Mouse (Mus musculus): Measurements from ENCODE around the gene Kndc1.

Gene Kndc1

DNA sequence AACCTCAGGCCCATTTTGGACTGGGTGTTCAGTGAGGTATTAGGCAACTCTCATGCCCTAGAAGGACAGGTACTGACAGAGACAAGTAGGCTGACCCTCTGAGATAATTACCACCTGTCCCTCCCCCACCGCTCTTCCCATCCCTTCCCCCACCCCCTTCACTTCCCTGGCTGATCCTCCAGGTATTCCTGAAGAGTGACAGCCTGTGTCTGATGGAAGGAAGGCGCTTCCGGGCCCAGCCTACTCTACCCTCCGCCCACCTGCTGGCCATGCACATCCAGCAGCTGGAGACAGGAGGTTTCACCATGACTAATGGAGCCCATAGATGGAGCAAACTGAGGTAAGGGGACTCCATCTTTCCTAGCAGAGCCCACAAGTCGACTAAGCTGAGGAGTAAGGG, 43.3 kb downstream of the Kndc1 start:
- CTCF ChIA-PET: interaction anchor here in 3 of 4 experiments (0.6 to 2.0 kb wide), 5 partner anchors 8 to 190 kb away, joined by 3 to 18 read pairs (median 5); no protein-coding TSS in a partner anchor
- POLR2A ChIA-PET: interaction anchor here in 3 of 4 experiments (0.8 to 1.9 kb wide), 13 partner anchors 8 to 37 kb away, joined by 3 to 17 read pairs (median 4); no protein-coding TSS in a partner anchor

DNA sequence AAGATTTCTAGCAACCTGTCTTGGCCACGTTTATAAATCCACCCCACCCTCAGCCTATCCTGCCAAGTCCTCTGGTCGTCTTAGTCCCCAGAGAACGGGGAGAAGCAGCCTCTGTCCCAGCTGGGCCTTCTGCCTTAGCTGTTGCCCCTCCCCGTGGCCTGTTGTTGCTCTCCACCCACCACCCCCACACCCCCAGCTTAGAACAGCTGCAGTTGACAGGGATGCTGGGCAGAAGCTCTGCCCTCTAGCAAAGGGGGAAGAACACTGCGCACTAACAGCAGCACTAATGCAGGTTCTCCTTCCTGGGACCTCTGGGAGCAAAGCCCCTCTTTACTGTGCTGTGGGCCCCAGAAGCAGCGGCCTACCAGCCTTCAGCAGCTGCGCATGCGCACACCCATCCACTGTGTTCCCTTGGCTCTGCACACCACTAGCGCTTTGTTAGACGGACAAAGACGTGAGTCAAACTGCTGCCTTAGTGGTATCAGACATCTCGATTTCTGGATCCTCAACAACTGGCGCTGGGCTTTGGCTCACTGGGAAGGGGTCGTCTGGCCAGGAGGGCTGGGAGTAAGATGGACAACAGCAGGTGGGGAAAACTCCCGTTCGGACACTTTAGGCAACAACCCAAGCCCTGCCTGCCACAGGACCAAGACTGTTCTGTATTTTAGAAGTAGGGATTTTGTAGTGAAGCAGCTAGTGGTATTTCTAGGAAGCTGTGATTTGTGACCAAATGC, 46.1 kb downstream of the Kndc1 start:
- POLR2A ChIA-PET: interaction anchor here in 3 of 4 experiments (0.6 to 5.8 kb wide), 15 partner anchors 9 to 502 kb away, joined by 3 to 31 read pairs (median 4); no protein-coding TSS in a partner anchor
- CTCF ChIA-PET: interaction anchor here in 3 of 4 experiments (0.6 to 1.3 kb wide), 11 partner anchors 9 to 248 kb away, joined by 3 to 5 read pairs (median 3); no protein-coding TSS in a partner anchor

DNA sequence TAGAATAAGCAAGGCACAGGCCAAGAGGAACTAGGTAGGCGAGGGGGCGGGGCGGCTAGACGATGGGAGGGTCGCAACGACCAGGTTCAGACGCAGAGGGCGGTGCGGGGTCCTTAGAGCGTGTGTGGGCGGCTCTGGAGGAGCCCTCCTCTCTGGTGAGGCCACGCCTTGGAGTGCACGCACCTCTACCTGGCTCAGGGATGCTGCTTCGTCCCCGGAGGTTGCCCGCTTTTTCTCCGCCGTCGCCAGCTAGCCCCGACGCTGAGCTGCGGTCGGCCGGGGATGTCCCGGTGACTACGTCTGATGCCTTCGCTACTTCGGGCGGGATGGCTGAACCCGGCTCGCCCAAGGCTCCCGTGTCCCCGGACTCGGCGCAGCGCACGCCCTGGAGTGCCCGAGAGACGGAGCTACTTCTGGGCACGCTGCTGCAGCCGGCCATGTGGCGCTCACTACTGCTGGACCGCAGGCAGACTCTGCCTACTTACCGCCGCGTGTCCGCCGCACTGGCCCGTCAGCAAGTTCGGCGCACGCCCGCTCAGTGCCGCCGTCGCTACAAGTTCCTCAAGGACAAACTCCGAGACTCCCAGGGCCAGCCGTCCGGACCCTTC, 49.3 kb downstream of the Kndc1 start, which contains the start of gene Utf1:
TSS of gene Utf1 (plus strand) at position 116 of the 608 bp plus-strand sequence.
- ChIA-PET CTCF (interaction anchor here in 2 of 4 experiments (0.9 to 1.7 kb wide), 6 partner anchors 9 to 1112 kb away, joined by 3 to 6 read pairs (median 4); no protein-coding TSS in a partner anchor), POLR2A (interaction anchor here in 3 of 4 experiments (0.5 to 5.8 kb wide), 18 partner anchors 8 to 1506 kb away, joined by 3 to 26 read pairs (median 4); partner anchors contain the start of genes Tubgcp2 (in 1 of the 3) and Zfp511 (in 1 of the 3))

DNA sequence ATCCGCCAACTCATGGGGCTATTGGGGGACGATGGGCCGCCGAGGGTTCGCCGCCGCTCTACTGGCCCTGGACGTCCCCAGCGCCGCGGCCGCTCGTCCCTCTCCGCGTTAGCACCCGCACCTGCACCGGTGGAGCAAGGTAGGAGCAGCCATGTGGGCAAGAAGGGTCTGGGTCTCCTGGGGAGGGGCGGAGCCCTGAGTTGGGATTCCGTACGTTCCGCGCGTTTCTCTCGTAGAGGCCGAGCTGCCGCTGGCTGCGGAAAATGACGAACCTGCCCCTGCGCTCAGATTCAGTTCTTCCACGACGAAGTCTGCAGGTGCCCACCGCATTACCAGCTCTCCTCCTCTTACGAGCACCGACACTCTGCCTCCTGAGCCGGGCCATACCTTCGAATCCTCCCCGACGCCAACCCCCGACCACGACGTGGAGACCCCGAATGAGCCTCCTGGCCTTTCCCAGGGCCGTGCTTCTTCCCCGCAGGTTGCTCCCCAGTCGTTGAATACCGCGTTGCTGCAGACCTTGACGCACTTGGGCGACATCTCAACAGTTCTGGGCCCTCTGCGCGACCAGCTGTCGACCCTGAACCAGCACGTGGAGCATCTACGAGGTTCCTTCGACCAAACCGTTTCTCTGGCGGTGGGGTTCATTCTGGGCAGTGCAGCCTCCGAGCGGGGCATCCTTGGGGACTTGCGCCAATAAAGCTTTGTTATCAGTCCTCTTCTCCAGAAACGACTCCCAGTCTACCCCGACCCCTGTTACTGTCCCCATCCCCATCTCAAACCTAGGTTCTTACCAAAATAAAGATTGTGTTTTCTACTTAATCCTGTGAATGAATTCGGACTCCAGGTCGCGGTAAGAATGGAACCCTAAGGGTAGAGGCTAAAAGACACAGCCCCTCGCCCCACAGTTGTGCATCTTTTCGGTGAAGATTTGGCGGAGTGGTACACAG, 50.1 kb downstream of the Kndc1 start:
- ChIA-PET CTCF (interaction anchor here in 3 of 4 experiments (0.6 to 1.7 kb wide), 11 partner anchors 8 to 1111 kb away, joined by 3 to 15 read pairs (median 4); no protein-coding TSS in a partner anchor), POLR2A (interaction anchor here in 3 of 4 experiments (0.6 to 5.8 kb wide), 25 partner anchors 7 to 1505 kb away, joined by 3 to 26 read pairs (median 4); partner anchors contain the start of genes 6430531B16Rik (in 1 of the 3), Tubgcp2 (in 1 of the 3) and Zfp511 (in 1 of the 3))

DNA sequence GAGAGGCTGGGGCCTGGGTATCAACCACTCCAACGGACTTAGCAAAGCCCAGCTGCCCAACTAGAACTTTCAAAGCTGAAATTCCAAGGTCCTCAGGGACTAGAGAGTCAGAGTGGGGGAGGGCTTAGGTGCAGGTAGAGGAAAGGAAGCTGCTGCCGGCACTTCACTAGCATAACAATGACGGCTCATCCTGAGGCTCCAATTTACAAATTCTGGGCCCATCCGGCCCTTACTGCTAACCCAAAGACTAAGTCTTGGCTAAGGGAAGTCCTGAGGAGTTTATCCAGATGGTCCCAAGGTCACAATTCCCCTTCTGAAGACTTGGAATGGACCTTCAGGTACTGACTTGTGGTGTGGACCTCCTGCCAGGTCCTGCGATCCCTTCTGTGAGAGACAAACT, 51.0 kb downstream of the Kndc1 start:
- ChIA-PET CTCF (interaction anchor here in 2 of 4 experiments (0.6 to 1.2 kb wide), 3 partner anchors 9 to 49 kb away, joined by 3 to 4 read pairs (median 3); no protein-coding TSS in a partner anchor), POLR2A (interaction anchor here in 3 of 4 experiments (0.6 to 5.8 kb wide), 17 partner anchors 8 to 581 kb away, joined by 3 to 26 read pairs (median 4); partner anchors contain the start of genes 6430531B16Rik (in 1 of the 3) and Echs1 (in 1 of the 3))

DNA sequence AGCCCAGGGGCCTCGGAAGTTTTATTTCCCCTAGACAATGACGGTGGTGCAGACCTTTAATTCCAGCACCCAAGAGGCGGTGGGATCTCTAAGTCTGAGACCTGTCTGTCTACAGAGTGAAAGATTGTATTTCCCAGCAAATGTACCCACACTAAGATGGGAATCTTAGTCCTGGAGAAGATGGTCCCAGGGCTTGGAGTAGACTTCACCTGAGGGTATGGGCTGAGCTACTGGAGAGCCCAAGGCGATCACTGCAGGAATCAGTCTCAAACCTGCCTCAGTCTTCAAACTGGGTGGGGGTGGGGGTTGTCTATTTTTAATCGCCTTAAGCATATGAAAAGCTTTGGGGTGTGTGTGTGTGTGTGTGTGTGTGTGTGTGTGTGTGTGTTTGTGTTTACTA, 51.5 kb downstream of the Kndc1 start:
- ChIA-PET POLR2A (interaction anchor here in 3 of 4 experiments (0.6 to 5.8 kb wide), 15 partner anchors 9 to 342 kb away, joined by 3 to 26 read pairs (median 4); partner anchors contain the start of genes 6430531B16Rik (in 1 of the 3) and Echs1 (in 1 of the 3)), CTCF (interaction anchor here in 2 of 4 experiments (1.0 to 1.2 kb wide), 2 partner anchors 9 to 48 kb away, joined by 3 to 4 read pairs; no protein-coding TSS in a partner anchor)

DNA sequence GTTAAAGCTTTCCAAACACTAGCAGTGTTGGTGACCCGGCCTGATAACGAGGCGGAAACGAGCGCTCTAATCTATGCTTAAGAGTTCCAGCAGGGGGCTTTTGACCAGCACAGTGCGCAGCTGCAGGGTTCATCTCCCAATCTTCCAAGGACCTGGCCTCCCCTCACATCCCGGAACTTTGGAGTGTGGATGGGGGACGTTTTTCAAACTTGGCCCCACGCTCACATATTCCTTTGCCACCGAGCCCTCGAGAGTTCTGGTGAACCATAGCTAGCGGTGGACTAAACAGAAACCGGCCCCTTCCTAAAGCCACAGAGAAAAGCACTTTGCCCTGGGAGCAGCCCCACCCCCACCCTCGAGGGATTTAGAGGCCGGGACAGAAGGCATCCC, 55.4 kb downstream of the Kndc1 start:
- ChIA-PET POLR2A (interaction anchor here in 3 of 4 experiments (0.5 to 5.1 kb wide), 25 partner anchors 8 to 1024 kb away, joined by 3 to 31 read pairs (median 3); no protein-coding TSS in a partner anchor), CTCF (interaction anchor here (0.9 to 2.4 kb wide), 14 partner anchors 9 to 246 kb away, joined by 3 to 11 read pairs (median 4); no protein-coding TSS in a partner anchor)

DNA sequence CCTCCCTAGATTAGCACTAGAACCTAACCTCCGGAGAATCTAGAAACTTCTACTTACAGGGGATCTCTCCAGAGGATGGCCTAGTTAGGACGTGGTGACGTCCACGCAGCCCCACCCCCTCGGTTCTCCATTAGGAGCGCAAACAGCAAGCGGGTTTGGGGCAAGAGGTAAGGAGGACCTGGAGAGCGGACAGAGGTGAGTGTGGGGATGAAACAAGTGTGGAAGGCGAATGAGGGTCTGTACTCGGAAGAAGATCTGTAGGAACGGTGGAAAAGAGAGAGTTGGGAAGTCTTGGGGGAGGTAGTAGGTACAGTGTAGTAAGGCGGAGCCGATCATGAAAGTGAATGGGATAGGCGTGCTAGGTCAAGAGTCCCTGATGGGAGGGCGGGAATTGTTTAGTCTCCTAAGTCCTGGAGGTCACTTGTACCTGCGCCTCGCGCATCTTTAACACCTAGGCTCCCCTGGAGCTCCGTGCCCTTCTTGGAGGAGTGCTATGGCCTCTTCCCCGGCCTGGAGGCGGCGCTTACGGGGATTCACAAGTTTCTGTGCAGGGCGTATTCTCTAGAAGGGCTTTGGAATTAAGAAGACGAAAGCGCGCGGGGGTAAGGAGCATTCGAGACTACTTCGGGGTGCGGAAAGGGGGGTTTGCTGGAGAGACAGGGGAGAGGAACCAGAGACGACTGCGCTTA, 55.9 kb downstream of the Kndc1 start:
- CTCF ChIA-PET: interaction anchor here in 3 of 4 experiments (0.9 to 2.4 kb wide), 12 partner anchors 10 to 247 kb away, joined by 3 to 11 read pairs (median 4); no protein-coding TSS in a partner anchor
- POLR2A ChIA-PET: interaction anchor here (0.5 to 5.1 kb wide), 31 partner anchors 8 to 890 kb away, joined by 3 to 31 read pairs (median 4); partner anchors contain the start of genes Echs1 (in 1 of the 4) and Paox (in 1 of the 4)

DNA sequence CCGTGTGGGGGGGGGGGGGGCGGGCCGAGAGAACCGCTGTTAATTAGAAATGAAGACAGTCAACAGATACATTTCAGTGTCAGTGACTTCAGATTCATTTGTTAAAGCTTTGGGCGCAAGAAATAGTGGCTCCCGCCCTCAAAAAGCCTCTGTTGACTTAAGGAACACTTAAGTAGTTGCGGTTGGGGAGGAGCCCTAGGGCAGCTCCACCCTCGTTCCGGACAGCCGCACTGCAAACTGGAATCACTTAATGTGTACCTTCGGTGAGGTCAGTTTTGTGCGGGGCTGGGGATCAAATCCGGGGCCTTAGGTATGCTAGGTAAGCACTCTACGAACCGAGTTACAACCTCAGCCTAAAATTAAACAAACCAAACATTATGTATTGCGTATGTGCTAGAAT, 56.6 kb downstream of the Kndc1 start:
- ChIA-PET POLR2A (interaction anchor here in 3 of 4 experiments (0.5 to 5.1 kb wide), 23 partner anchors 9 to 1342 kb away, joined by 3 to 31 read pairs (median 4); partner anchors contain the start of genes Echs1 (in 1 of the 3), Kndc1 (in 1 of the 3) and Paox (in 1 of the 3)), CTCF (interaction anchor here in 3 of 4 experiments (0.6 to 2.4 kb wide), 9 partner anchors 8 to 704 kb away, joined by 3 to 11 read pairs (median 4); no protein-coding TSS in a partner anchor)

DNA sequence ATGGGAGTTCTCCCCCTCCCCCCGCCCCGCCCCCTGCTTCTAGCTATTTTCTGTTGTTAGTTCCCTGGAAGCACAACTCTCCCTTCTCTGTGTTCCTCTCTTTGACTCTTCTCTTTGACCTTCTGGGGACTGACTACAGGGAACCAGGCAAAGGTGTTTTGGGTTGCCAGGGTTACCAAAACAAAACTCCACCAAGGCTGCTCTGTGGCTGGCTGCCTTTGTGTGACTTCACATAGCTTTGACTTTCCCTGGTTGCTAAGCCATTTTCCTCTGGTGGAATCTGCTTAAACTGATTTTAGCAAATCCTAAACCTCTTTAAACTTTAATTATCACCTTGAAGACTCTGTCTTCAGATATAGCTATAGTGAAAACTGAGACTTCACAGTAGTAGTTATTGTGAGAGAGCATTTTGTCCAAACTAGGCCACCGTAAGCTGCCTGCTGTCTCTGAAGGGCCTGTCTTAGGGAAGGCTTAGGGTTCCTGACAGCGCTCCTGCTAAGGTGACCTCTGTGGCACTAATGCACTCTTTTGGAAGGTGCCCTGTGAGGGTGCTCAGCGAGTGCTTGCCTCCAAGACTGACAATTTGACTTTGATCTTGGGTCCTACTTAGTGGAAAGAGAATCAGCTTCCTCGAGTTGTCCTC, 57.6 kb downstream of the Kndc1 start:
- POLR2A ChIA-PET: interaction anchor here in 3 of 4 experiments (0.5 to 5.1 kb wide), 18 partner anchors 8 to 164 kb away, joined by 3 to 31 read pairs (median 4); partner anchors contain the start of genes Utf1 (in 2 of the 3), Echs1 (in 1 of the 3), Kndc1 (in 1 of the 3) and Paox (in 1 of the 3)
- CTCF ChIA-PET: interaction anchor here in 3 of 4 experiments (0.5 to 1.3 kb wide), 5 partner anchors 8 to 984 kb away, joined by 3 to 11 read pairs (median 6); partner anchors contain the start of gene Utf1 (in 1 of the 3)

DNA sequence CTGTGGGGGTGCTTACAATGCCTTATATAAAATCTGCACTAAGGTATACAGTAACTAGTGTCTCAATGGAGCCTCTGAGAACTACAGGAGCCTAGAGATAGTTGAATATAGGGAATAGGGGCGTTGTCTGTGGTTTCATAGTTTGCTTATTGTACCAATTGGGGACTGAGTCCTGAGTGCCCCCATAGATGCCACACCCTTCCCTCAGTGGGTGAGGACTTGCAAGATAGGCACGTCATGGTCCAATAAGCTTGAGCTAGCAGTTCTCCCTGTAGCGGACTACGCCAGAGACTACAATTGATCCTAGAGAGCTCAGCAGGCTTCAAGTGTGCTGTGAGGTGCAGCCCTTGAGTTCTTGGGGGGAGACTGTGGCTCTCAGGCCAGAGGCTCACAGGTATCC, 61.0 kb downstream of the Kndc1 start:
- POLR2A ChIA-PET: interaction anchor here in 2 of 4 experiments (1.0 to 1.8 kb wide), 8 partner anchors 10 to 103 kb away, joined by 3 to 6 read pairs (median 4); partner anchors contain the start of gene Utf1 (in 1 of the 2)
- CTCF ChIA-PET: interaction anchor here in 2 of 4 experiments (0.6 to 2.9 kb wide), 6 partner anchors 14 to 874 kb away, joined by 3 to 20 read pairs (median 4); no protein-coding TSS in a partner anchor

DNA sequence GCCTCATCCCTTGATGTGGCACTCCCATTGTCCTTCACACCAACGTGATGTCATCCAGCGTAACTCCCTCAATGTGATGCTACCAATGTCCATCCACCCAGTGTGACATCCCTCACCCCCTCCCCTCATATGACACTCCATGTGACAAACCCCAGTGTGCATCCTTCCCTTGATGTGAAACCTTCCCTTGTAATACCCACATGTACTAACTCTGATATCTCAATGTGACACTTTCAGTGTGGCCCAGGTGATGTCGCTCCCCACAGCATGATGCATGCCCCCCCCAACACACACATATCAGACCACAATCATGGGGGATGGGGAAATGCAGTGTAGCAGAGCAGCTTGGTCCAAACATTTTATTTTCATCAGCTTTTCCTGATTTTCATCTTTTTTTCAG, 62.2 kb downstream of the Kndc1 start:
- ChIA-PET POLR2A (interaction anchor here in 2 of 4 experiments (0.6 to 2.0 kb wide), 6 partner anchors 9 to 142 kb away, joined by 3 to 9 read pairs (median 4); no protein-coding TSS in a partner anchor), CTCF (interaction anchor here in 1 of 4 experiments (1.2 kb wide), 1 partner anchor 107 kb away, joined by 4 read pairs; no protein-coding TSS in a partner anchor)

DNA sequence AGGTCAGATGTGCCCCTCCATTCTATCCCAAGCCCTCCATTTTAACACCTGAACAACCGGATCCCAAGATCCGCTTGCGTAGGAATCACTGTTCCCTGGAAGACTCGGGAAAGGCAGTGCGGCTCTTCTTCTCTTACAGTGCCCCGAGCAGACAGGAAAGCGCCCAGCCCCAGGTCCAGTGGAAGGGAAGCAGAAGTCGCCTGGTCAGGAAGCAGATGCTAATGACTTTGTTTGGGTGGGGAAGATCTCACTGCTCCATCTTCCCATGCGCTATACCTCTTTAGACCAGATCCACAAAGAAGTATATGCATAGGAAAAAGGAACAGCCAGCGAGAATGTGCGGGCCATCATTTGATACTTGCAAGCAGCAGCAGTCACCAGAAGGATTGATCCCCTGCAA, 62.9 kb downstream of the Kndc1 start:
- ChIA-PET CTCF (interaction anchor here in 2 of 4 experiments (0.8 to 1.1 kb wide), 2 partner anchors 12 kb away, joined by 3 to 4 read pairs; no protein-coding TSS in a partner anchor), POLR2A (interaction anchor here in 3 of 4 experiments (0.6 to 2.0 kb wide), 6 partner anchors 13 to 17 kb away, joined by 3 to 5 read pairs (median 4); partner anchors contain the start of gene Utf1 (in 1 of the 3))

DNA sequence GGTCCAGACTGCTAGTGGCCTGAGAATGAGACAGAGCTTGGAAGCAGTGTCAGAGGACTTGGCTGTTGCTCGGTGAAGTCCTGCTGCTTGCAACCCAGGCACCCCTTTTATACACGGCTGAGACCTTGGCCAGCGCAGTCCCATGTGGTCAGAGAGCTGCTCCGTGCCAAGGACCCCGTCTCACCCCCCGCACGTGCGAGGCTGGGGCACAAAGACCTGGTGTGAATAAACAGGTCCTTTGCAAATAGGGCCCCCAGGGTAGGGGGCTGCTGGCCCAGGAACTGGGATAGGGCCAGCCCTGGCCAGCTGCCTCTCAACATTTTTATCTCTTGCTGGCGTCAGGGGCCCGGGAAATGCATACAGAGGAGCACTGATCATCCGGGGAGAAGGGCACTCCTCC, 63.5 kb downstream of the Kndc1 start:
- POLR2A ChIA-PET: interaction anchor here (0.6 to 2.0 kb wide), 8 partner anchors 8 to 17 kb away, joined by 3 to 5 read pairs (median 4); partner anchors contain the start of gene Utf1 (in 2 of the 4)
- CTCF ChIA-PET: interaction anchor here in 2 of 4 experiments (0.8 to 1.1 kb wide), 2 partner anchors 11 kb away, joined by 3 to 4 read pairs; no protein-coding TSS in a partner anchor

DNA sequence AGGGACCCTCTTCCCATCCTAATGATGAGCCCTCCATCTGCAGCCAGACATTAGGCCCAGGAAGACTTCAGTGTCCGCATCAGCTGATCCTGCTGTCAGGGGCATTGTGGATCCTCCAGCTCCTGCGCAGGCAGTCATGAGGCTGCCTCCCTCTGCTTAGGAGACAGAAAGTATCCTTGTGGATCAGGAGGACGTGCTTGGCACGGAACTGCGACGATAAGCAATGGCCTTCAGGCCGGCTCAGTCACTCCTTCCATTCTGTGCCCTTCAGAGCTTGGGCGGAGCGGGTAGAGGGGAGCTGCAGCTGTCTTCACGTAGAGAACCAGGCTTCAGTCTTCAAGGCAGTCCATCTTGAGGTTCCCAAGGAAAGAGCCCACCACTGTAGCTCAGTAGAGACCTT, 66.6 kb downstream of the Kndc1 start:
- ChIA-PET POLR2A (interaction anchor here in 3 of 4 experiments (0.5 to 2.8 kb wide), 6 partner anchors 10 to 1808 kb away, joined by 3 to 8 read pairs (median 3); no protein-coding TSS in a partner anchor), CTCF (interaction anchor here in 1 of 4 experiments (0.6 to 0.7 kb wide), 2 partner anchors 8 to 70 kb away, joined by 3 to 19 read pairs; no protein-coding TSS in a partner anchor)
